Mouse (Mus musculus): Measurements from ENCODE around the gene Cep152. TPM values are rescaled to one million over a fixed set of nuclear protein-coding genes. Genes with fewer than 3 reads are reported as not detected.

Cep152 gene
- polyA plus RNA-seq, 1 experiment from 2014 or later: 7.0 TPM

Other genes with a start within 250 kb of the Cep152 start
- 0.39 and 0.66 TPM in 2 replicates for gene Gm9913, start 120.0 kb downstream of the Cep152 start, polyA plus RNA-seq (2014; fragmentation: Nextera tagmentation; extraction: Ambion mirVana)
- 56.3 and 58.2 TPM in 2 replicates for gene Fbn1, start 117.1 kb downstream of the Cep152 start, polyA plus RNA-seq (2014; fragmentation: Nextera tagmentation; extraction: Ambion mirVana)
- gene Eid1, start 48.0 kb upstream of the Cep152 start, polyA plus RNA-seq (2014; fragmentation: Nextera tagmentation; extraction: Ambion mirVana): 196 and 208 TPM in 2 replicates
- gene Shc4, start 99.0 kb upstream of the Cep152 start, polyA plus RNA-seq (2014; fragmentation: Nextera tagmentation; extraction: Ambion mirVana): 2.3 and 3.6 TPM in 2 replicates
- gene Secisbp2l, start 157.8 kb upstream of the Cep152 start, polyA plus RNA-seq (2014; fragmentation: Nextera tagmentation; extraction: Ambion mirVana): 25.3 and 26.9 TPM in 2 replicates
- 42.6 and 46.2 TPM in 2 replicates for gene Galk2, start 234.0 kb upstream of the Cep152 start, polyA plus RNA-seq (2014; fragmentation: Nextera tagmentation; extraction: Ambion mirVana)
- gene Cops2, start 234.0 kb upstream of the Cep152 start, polyA plus RNA-seq (2014; fragmentation: Nextera tagmentation; extraction: Ambion mirVana): 81.3 and 83.0 TPM in 2 replicates

Data from stomach, embryonic 14.5 days (tissue).